Mouse (Mus musculus): ENCODE measurements around the gene Prnp.

DNA sequence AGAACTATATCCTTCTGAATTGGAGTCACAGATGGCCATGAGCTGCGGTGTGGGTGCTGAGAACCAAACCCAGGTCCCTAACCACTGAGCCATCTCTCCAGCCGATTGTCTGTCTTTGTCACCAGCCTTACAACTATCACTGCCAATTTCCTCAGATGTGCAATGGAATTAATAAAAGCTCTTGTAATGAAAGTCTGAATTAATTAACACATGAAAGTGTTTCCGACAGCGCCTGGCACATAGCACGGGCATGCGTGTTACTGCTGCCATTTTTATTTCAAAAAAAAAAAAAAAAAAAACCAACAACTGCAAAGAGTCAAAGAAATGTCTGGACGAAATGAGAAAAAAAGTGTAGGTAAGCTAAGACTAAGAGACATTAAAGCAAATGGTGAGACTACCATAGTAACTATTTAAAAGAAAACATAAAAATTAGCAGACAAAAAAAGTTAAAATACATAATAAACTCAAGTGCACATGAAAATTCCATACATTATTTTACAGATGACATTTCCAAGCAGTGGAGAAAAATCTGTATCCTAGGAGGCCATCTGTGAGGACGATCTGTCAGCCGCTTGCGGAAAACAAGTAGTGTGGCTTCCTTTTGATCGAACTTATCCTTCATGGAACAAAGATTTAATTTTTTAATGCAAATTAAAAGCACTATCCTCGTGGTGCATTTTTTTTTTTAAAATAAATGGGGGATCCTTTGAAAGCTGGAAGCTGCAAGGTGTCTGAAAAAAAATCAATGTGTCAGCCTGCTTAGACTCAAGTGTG is 12.2 kb upstream of the Prnp start:
- TF ChIP-seq GATA1 (IDR thresholded peaks at IDR 0.05; ENCODE audit: borderline replicate concordance, low read length) = no peak
- TF ChIP-seq FLI1 (IDR thresholded peaks at IDR 0.05; ENCODE audit: low read length) = no peak

Data from megakaryocyte, embryonic 14.5 days (primary cell).